Mouse (Mus musculus) ZHBTc4 (cell line): ENCODE measurements at regions not wholly inside any gene's neighbourhood (a gene's known extent, or its start where the extent isn't known, plus 50 kb on each side); places are given as distances from the start of the nearest gene placed in this dataset.
A peak's percentile ranks its signal among the peaks of the same experiment; 100 is the strongest.

Experiments used
- DNase-seq: peaks from one replicate; pipeline ENCODE4 v3.0.0-alpha.2; 2011; ENCODE audit warnings: low read depth, low spot score

GRCm38 (mm10) chrX:164878336-164878735, 101.8 kb downstream of the Mospd2 start:
- DNase-seq: no peak

- no peak for DNase-seq
Measured at GRCm38 (mm10) chrX:164840393-164840792, 139.8 kb downstream of the Mospd2 start.

- DNase-seq: no peak
Measured at GRCm38 (mm10) chrX:164820906-164821305, 159.3 kb downstream of the Mospd2 start.

GRCm38 (mm10) chrX:164787293-164787692, 192.9 kb downstream of the Mospd2 start:
- DNase-seq: peak; percentile 15

GRCm38 (mm10) chrX:164764919-164765318, 215.3 kb downstream of the Mospd2 start:
- DNase-seq: no peak

- DNase-seq: no peak
Measured at GRCm38 (mm10) chrX:164763764-164764445, 216.3 kb downstream of the Mospd2 start.

- DNase-seq: no peak
Measured at GRCm38 (mm10) chrX:164745552-164746217, 234.5 kb downstream of the Mospd2 start.
